Mouse (Mus musculus) large intestine, adult 2 months (tissue): Measurements from ENCODE around the gene Gabra4. TPM values are rescaled to one million over a fixed set of nuclear protein-coding genes. Genes with fewer than 3 reads are reported as not detected.

Experiments
- DNase-seq: peaks from one replicate; pipeline ENCODE4 v3.0.0-alpha.2; 2012; ENCODE audit warnings: low read depth, low spot score
- WGBS: fragments of 180-500 bp; shearing (Covaris S2); methylation state at CpG from one replicate; pipeline ENCODE4 v1.1.7; 2018; 5-methylcytosine and 5-hydroxymethylcytosine counted together
- polyA plus RNA-seq: library from polyadenylated mRNA; depleted of rRNA; stranded (reverse); fragments of >200 nt; gene quantifications from 2 replicates; pipeline ENCODE4 v1.2.3, GENCODE M21; 2012; rRNA removed

The Gabra4 gene
- polyA plus RNA-seq: not detected in 2 replicates

GRCm38 (mm10) chr5:71658115-71658497, at the start of gene Gabra4:
Gene Gabra4, minus strand, starts transcription at chr5:71658308.
- no peak for DNase-seq
- 1% methylated on average over 15 of the region's 15 CpGs for WGBS

- 4% methylated on average over 6 of the region's 6 CpGs for WGBS
- DNase-seq: no peak
These were observed 43.1 kb upstream of the Gabra4 start for GRCm38 (mm10) chr5:71701273-71701614.

- 3% methylated on average over 46 of the region's 46 CpGs for WGBS
- no peak for DNase-seq
These were observed 42.6 kb upstream of the Gabra4 start for GRCm38 (mm10) chr5:71700468-71701272.

- 3% methylated on average over 19 of the region's 19 CpGs for WGBS
- no peak for DNase-seq
These were observed 41.8 kb upstream of the Gabra4 start for GRCm38 (mm10) chr5:71699696-71700467.

GRCm38 (mm10) chr5:71665593-71665992, 7.5 kb upstream of the Gabra4 start:
- WGBS: 39% methylated on average over 4 of the region's 4 CpGs
- DNase-seq: no peak

GRCm38 (mm10) chr5:71657482-71658114, 510 bp downstream of the Gabra4 start, which contains the start of gene Gabrb1:
Gene Gabrb1, plus strand, starts transcription at chr5:71658113.
- WGBS: 1% methylated on average over 49 of the region's 49 CpGs
- DNase-seq: no peak

- DNase-seq: no peak
- WGBS: 15% methylated on average over 10 of the region's 10 CpGs
These were observed 1.3 kb downstream of the Gabra4 start for GRCm38 (mm10) chr5:71656771-71657170.

GRCm38 (mm10) chr5:71654056-71654455, 4.1 kb downstream of the Gabra4 start:
- 71% methylated on average over 5 of the region's 5 CpGs for WGBS
- no peak for DNase-seq

- WGBS: 77% methylated on average over 2 of the region's 2 CpGs
- no peak for DNase-seq
These were observed 10.0 kb downstream of the Gabra4 start for GRCm38 (mm10) chr5:71648108-71648507.

- WGBS: 76% methylated on average over 10 of the region's 10 CpGs
- DNase-seq: no peak
These were observed 18.3 kb downstream of the Gabra4 start for GRCm38 (mm10) chr5:71639804-71640203.

- WGBS: 80% methylated on average over 3 of the region's 3 CpGs
- DNase-seq: no peak
These were observed 30.3 kb downstream of the Gabra4 start for GRCm38 (mm10) chr5:71627820-71628219.

GRCm38 (mm10) chr5:71616734-71617133, 41.4 kb downstream of the Gabra4 start:
- no peak for DNase-seq
- WGBS: 49% methylated on average over 4 of the region's 4 CpGs

- no peak for DNase-seq
- 93% methylated on average over 1 of the region's 1 CpGs for WGBS
These were observed 43.8 kb downstream of the Gabra4 start for GRCm38 (mm10) chr5:71614311-71614710.

GRCm38 (mm10) chr5:71608735-71609134, 49.4 kb downstream of the Gabra4 start:
- DNase-seq: no peak
- 70% methylated on average over 1 of the region's 1 CpGs for WGBS

- WGBS: 47% methylated on average over 4 of the region's 4 CpGs
- no peak for DNase-seq
These were observed 51.2 kb downstream of the Gabra4 start for GRCm38 (mm10) chr5:71606907-71607306.

GRCm38 (mm10) chr5:71604128-71604690, 53.9 kb downstream of the Gabra4 start:
- no peak for DNase-seq
- 74% methylated on average over 8 of the region's 8 CpGs for WGBS

GRCm38 (mm10) chr5:71595321-71595720, 62.8 kb downstream of the Gabra4 start:
- WGBS: 86% methylated on average over 2 of the region's 2 CpGs
- DNase-seq: no peak

- no peak for DNase-seq
- 58% methylated on average over 2 of the region's 2 CpGs for WGBS
These were observed 64.3 kb downstream of the Gabra4 start for GRCm38 (mm10) chr5:71593745-71594255.

- no peak for DNase-seq
- WGBS: 68% methylated on average over 9 of the region's 9 CpGs
These were observed 86.4 kb downstream of the Gabra4 start for GRCm38 (mm10) chr5:71571646-71572237.
